Mouse (Mus musculus) limb, embryonic 14.5 days (tissue): Measurements from ENCODE around the gene D230025D16Rik. TPM values are rescaled to one million over a fixed set of nuclear protein-coding genes. Genes with fewer than 3 reads are reported as not detected.
A peak's percentile ranks its signal among the peaks of the same experiment; 100 is the strongest.

Experiments
- ATAC-seq: fragments of 200-750 bp; cut with Nextera tagmentation; 2 replicates; pipeline ENCODE4 v1.8.0; 2017; ENCODE audit warnings: low read depth, moderate number of reproducible peaks, moderate TSS enrichment; ENCODE audit not compliant: low FRiP score
- DNase-seq: peaks from one replicate; pipeline ENCODE4 v3.0.0-alpha.2; 2015; ENCODE audit warnings: low spot score
- H3K27ac ChIP-seq: fragments of 300-500 bp; sonication (generic); replicated peaks from 2 replicates; pipeline ENCODE4 v1.5.1; 2014; ENCODE audit warnings: low read depth, mild to moderate bottlenecking, low read length, moderate library complexity, mixed read lengths
- H3K27me3 ChIP-seq: fragments of 300-500 bp; sonication (generic); 2 replicates; pipeline ENCODE4 v1.6.1; 2014; ENCODE audit warnings: low read length, mixed read lengths; ENCODE audit not compliant: control insufficient read depth, insufficient read depth
- H3K36me3 ChIP-seq: fragments of 300-500 bp; sonication (generic); 2 replicates; pipeline ENCODE4 v1.6.1; 2014; ENCODE audit warnings: mild to moderate bottlenecking, low read length, moderate library complexity, mixed read lengths; ENCODE audit not compliant: control insufficient read depth, insufficient read depth
- H3K4me1 ChIP-seq: fragments of 300-500 bp; sonication (generic); 2 replicates; pipeline ENCODE4 v1.6.1; 2014; ENCODE audit warnings: antibody characterized with exemption, low read length, mixed read lengths; ENCODE audit not compliant: control insufficient read depth, insufficient read depth
- H3K4me2 ChIP-seq: fragments of 300-500 bp; sonication (generic); replicated peaks from 2 replicates; pipeline ENCODE4 v1.6.1; 2014; ENCODE audit warnings: low read depth, mild to moderate bottlenecking, low read length, moderate library complexity; ENCODE audit not compliant: severe bottlenecking
- H3K4me3 ChIP-seq: fragments of 300-500 bp; sonication (generic); replicated peaks from 2 replicates; pipeline ENCODE4 v1.5.1; 2014; ENCODE audit warnings: low read length
- H3K9ac ChIP-seq: fragments of 300-500 bp; sonication (generic); 2 replicates; pipeline ENCODE4 v1.6.1; 2014; ENCODE audit warnings: mild to moderate bottlenecking, low read depth, low read length, moderate library complexity; ENCODE audit not compliant: severe bottlenecking
- H3K9me3 ChIP-seq: fragments of 300-500 bp; sonication (generic); 2 replicates; pipeline ENCODE4 v1.6.1; 2016; ENCODE audit warnings: low read length; ENCODE audit not compliant: control insufficient read depth
- POLR2A ChIP-seq: fragments of 200-500 bp; IDR thresholded peaks from 2 replicates; pipeline ENCODE4 v1.8.0; 2012; ENCODE audit warnings: inconsistent platforms, mild to moderate bottlenecking, moderate library complexity, borderline replicate concordance; ENCODE audit not compliant: insufficient read depth, insufficient read length; ENCODE audit errors: extremely low read depth
- WGBS: fragments of 180-500 bp; shearing (Covaris S2); extraction: QIAGEN DNeasy Blood & Tissue Kit; methylation state at CpG from one replicate; pipeline ENCODE4 v1.1.7; 2014; 5-methylcytosine and 5-hydroxymethylcytosine counted together
- polyA plus RNA-seq, 2 experiments: library from polyadenylated mRNA; depleted of rRNA in 1 of 2; stranded (reverse) in 1 of 2; unstranded in 1 of 2; fragments of >200 nt; fragmentation: Nextera tagmentation in 1 of 2; extraction: Ambion mirVana in 1 of 2; gene quantifications; 2 replicates each; pipeline versions ENCODE4 v1.2.1 to v1.2.3; 2012 to 2014

D230025D16Rik gene
- polyA plus RNA-seq, 2 experiments: 27.3 to 30.1 TPM

- H3K27me3 ChIP-seq: peaks cover 8% of the 10 kb centered on the region
- H3K4me2 ChIP-seq: no peak overlapping the region
- H3K9ac ChIP-seq: no peak overlapping the region
- H3K9me3 ChIP-seq: no peaks in the 10 kb centered on the region
- peaks cover 15% of the 10 kb centered on the region for H3K4me1 ChIP-seq
- no peak for ATAC-seq
- DNase-seq: no peak
- H3K4me3 ChIP-seq: no peak overlapping the region
- WGBS: 42% methylated on average over 12 of the region's 12 CpGs
- no peak for TF ChIP-seq POLR2A
- H3K36me3 ChIP-seq: peaks cover 15% of the 10 kb centered on the region
- no peak overlapping the region for H3K27ac ChIP-seq
Measured at GRCm38 (mm10) chr8:105285514-105285913, 60.6 kb downstream of the D230025D16Rik start.

GRCm38 (mm10) chr8:105286907-105287306 is 62.0 kb downstream of the D230025D16Rik start:
- DNase-seq: no peak
- H3K27ac ChIP-seq: no peak overlapping the region
- no peak overlapping the region for H3K9ac ChIP-seq
- no peak overlapping the region for H3K4me2 ChIP-seq
- WGBS: 83% methylated on average over 4 of the region's 4 CpGs
- H3K36me3 ChIP-seq: peaks cover 10% of the 10 kb centered on the region
- H3K27me3 ChIP-seq: peaks cover 12% of the 10 kb centered on the region
- H3K4me3 ChIP-seq: no peak overlapping the region
- H3K9me3 ChIP-seq: no peaks in the 10 kb centered on the region
- H3K4me1 ChIP-seq: peaks cover 18% of the 10 kb centered on the region
- no peak for TF ChIP-seq POLR2A
- no peak for ATAC-seq

GRCm38 (mm10) chr8:105288231-105288630 is 63.3 kb downstream of the D230025D16Rik start:
- 90% methylated on average over 5 of the region's 5 CpGs for WGBS
- H3K4me1 ChIP-seq: peaks cover 18% of the 10 kb centered on the region
- H3K4me2 ChIP-seq: peak overlapping the region; percentile 62
- ATAC-seq (no peak), DNase-seq (no peak)
- H3K27me3 ChIP-seq: peaks cover 12% of the 10 kb centered on the region
- H3K9me3 ChIP-seq: no peaks in the 10 kb centered on the region
- no peak for TF ChIP-seq POLR2A
- H3K4me3 ChIP-seq: no peak overlapping the region
- no peak overlapping the region for H3K9ac ChIP-seq
- H3K36me3 ChIP-seq: peaks cover 8% of the 10 kb centered on the region
- H3K27ac ChIP-seq: no peak overlapping the region

GRCm38 (mm10) chr8:105288958-105289732 is 64.2 kb downstream of the D230025D16Rik start:
- Histone ChIP-seq H3K4me2 (peak overlapping the region; percentile 62), H3K9me3 (no peaks in the 10 kb centered on the region), H3K36me3 (peaks cover 6% of the 10 kb centered on the region), H3K27ac (peak overlapping the region; percentile 39), H3K4me3 (peak overlapping the region; percentile 47), H3K4me1 (peaks cover 18% of the 10 kb centered on the region), H3K27me3 (peaks cover 12% of the 10 kb centered on the region), H3K9ac (peak overlapping the region; percentile 52)
- under 1% methylated on average over 53 of the region's 53 CpGs for WGBS
- ATAC-seq (peak; percentile 93), DNase-seq (peak; percentile 94)
- TF ChIP-seq POLR2A: peak; percentile 88

GRCm38 (mm10) chr8:105289805-105290460 is 65.0 kb downstream of the D230025D16Rik start, which contains the start of gene 4931428F04Rik:
Gene 4931428F04Rik, minus strand, starts transcription at chr8:105289864.
- Histone ChIP-seq H3K4me3 (peak within 1 kb of the TSS; percentile 47), H3K4me2 (peak within 1 kb of the TSS; percentile 62), H3K27me3 (peaks cover 12% of the 10 kb centered on the region), H3K27ac (peak within 1 kb of the TSS; percentile 39), H3K4me1 (peaks cover 18% of the 10 kb centered on the region), H3K9me3 (no peaks in the 10 kb centered on the region), H3K9ac (peak within 1 kb of the TSS; percentile 52), H3K36me3 (peaks cover 1% of the 10 kb centered on the region)
- DNase-seq (no peak), ATAC-seq (peak; percentile 16)
- WGBS: under 1% methylated on average over 40 of the region's 43 CpGs
- no peak for TF ChIP-seq POLR2A
